Mouse (Mus musculus) Patski (cell line): ENCODE data around the gene Snd1. TPM values are rescaled to one million over a fixed set of nuclear protein-coding genes. Genes with fewer than 3 reads are reported as not detected.

Experiments
- ATAC-seq: fragments of 100-300 bp; one replicate; pipeline ENCODE4 v1.8.0; 2021
- CTCF ChIA-PET: fragments of 350-600 bp; sonication (Branson Sonifier 250); formaldehyde crosslinking; loops from one replicate; lab custom pipeline; 2022; ENCODE audit warnings: inconsistent platforms; lab: Charles Lee
- POLR2A ChIA-PET: fragments of 350-600 bp; sonication (Branson Sonifier 250); formaldehyde crosslinking; loops from one replicate; lab custom pipeline; 2022; ENCODE audit warnings: antibody characterized with exemption, inconsistent platforms; lab: Charles Lee
- DNase-seq: peaks from one replicate; pipeline ENCODE4 v3.0.0-alpha.2; 2011; ENCODE audit warnings: low read depth, low spot score
- H3K27me3 ChIP-seq: fragments of 371-371 bp; one replicate; pipeline ENCODE4 v1.5.1; 2021
- CTCF ChIP-seq: fragments of 100-300 bp; IDR thresholded peaks from one replicate; pipeline ENCODE4 v1.5.1; 2021
- in situ Hi-C: fragments of 300-500 bp; cut with MboI; formaldehyde crosslinking; loops from 3 replicates; pipeline ENCODE4 v1.11.1; 2018; ENCODE audit warnings: low pct_unique_long_range_greater_than_20kb, mixed read lengths
- polyA plus RNA-seq: library from polyadenylated mRNA; unstranded; gene quantifications from one replicate; pipeline ENCODE4 v1.2.3, GENCODE M21; 2021

Snd1 gene
- polyA plus RNA-seq, 1 experiment from 2014 or later = 107 TPM

GRCm38 (mm10) chr6:28609291-28609690 lies 134.4 kb downstream of the Snd1 start:
- ChIA-PET POLR2A (no interaction called here), CTCF (interaction anchor here (1.1 to 1.9 kb wide), 4 partner anchors 8 to 33 kb away, joined by 3 to 6 read pairs (median 4); no protein-coding TSS in a partner anchor)
- no peak for TF ChIP-seq CTCF
- ATAC-seq = no peak
- in situ Hi-C loops = no loop called here
- DNase-seq = no peak
- no peaks in the 10 kb centered on the region for H3K27me3 ChIP-seq

DNA sequence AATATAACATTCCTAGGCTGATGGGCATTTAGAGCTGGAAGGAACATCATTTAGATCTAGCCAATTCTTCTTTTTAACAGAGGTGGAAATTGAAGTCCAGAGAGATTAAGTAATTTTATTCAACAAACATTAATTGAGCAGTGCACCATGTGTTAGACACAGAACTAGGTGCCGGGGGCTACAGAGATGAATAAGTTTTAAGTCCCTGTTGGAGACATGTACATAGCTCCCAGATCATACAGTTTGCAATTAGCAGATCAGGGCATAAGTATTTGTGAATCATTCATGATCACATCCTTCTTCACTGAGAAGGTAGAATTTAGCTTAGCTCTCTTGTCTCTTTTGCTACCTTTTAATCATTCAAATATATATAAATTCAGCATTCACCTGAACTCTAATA lies 135.2 kb downstream of the Snd1 start:
- ChIA-PET POLR2A (interaction anchor here (0.6 kb wide), 1 partner anchor 97 kb away, joined by 3 read pairs; no protein-coding TSS in a partner anchor), CTCF (interaction anchor here (1.1 to 1.9 kb wide), 4 partner anchors 9 to 34 kb away, joined by 3 to 6 read pairs (median 4); no protein-coding TSS in a partner anchor)
- ATAC-seq (no peak), DNase-seq (no peak)
- in situ Hi-C loops = no loop called here
- H3K27me3 ChIP-seq = no peaks in the 10 kb centered on the region
- no peak for TF ChIP-seq CTCF

DNA sequence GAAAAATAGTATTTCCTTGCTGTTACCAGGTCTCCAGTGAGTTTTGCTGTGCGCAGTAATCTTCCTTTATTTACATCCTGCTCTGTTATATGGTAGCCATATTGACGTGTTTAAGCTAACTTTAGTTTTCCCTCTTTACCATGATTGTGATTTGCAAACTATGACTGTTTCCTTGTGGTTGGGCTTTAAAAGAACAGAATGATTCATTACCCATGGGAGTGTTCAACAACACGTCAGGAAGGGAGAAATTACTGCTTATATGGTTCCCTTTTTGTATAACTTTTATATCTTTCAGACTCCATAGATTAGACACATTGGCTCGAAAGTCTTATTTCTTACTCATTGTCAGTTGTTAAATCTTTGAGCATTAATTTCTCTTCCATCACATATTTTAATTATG lies 138.5 kb downstream of the Snd1 start:
- POLR2A ChIA-PET = no interaction called here
- no peak for TF ChIP-seq CTCF
- no peak for DNase-seq
- no peaks in the 10 kb centered on the region for H3K27me3 ChIP-seq
- ATAC-seq = no peak
- CTCF ChIA-PET = no interaction called here
- in situ Hi-C loops = no loop called here

DNA sequence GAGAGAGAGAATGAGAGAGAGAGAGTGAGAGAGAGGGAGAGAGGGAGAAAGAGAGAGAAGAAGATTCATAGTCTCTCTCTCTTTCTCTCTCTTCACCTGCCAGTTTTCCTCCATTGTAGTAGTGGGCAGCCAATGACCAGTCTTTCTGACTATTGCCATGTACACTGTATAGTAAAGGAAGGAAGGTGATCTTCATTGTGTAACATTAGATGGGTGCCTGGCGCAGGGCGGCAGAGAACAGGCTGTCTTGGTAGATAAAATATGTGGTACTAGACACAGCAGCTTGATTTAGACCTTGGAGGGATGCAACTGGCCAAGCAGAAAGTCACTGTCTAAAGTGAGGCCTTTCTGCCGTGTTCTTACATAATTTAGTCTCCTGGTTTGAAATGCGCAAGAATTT lies 139.9 kb downstream of the Snd1 start:
- TF ChIP-seq CTCF = no peak
- DNase-seq (no peak), ATAC-seq (no peak)
- POLR2A ChIA-PET = no interaction called here
- CTCF ChIA-PET = no interaction called here
- no peaks in the 10 kb centered on the region for H3K27me3 ChIP-seq
- in situ Hi-C loops = no loop called here

DNA sequence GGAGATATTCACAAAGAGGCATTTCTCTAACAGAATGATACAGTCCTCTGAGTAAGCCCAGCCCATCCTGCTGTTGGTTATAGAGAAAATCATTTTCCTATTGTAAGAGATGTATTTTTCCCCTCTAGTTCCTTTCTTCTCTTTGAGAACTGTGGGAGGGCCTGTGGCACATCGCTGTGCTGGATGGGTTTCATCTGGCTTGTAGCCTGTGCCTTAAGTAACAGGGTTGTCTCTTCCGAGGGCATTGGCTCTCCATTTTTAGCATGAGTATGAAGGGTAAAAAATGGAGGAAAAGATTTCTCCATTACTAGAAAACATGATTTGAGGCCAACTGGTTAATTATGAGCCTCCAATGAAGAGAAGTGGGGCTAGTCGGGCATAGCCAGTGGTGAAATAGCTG lies 140.5 kb downstream of the Snd1 start:
- in situ Hi-C loops = no loop called here
- POLR2A ChIA-PET = no interaction called here

DNA sequence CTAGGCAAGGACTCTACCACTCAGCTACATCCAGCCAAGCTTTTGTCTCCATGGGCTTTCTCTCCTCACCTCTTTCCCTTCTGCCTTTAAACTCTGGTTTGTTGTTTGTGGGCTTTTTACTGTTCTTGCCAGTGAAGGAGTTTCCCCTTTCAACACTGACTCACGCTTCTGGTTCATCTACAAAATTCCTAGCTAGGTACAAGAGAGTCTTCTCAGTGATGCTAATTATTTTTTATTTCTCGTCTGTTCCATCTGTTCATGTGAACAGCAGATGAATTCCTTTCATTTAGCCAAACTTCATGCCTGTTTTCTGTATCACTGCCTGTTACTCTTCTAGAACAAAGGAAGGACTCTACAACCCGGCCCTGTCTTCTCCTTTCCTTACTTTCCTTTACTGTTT lies 141.0 kb downstream of the Snd1 start:
- ATAC-seq (no peak), DNase-seq (no peak)
- no peak for TF ChIP-seq CTCF
- POLR2A ChIA-PET = interaction anchor here (0.6 kb wide), 2 partner anchors 73 to 405 kb away, joined by 3 to 6 read pairs; no protein-coding TSS in a partner anchor
- in situ Hi-C loops = no loop called here
- H3K27me3 ChIP-seq = no peaks in the 10 kb centered on the region
- CTCF ChIA-PET = interaction anchor here (1.0 to 1.4 kb wide), 2 partner anchors 12 to 17 kb away, joined by 3 to 4 read pairs; no protein-coding TSS in a partner anchor

More for the DNA sequence above, 140.5 kb downstream of the Snd1 start:
- H3K27me3 ChIP-seq = no peaks in the 10 kb centered on the region
- no peak for ATAC-seq
- TF ChIP-seq CTCF = no peak
- CTCF ChIA-PET = interaction anchor here (1.4 kb wide), 1 partner anchor 13 kb away, joined by 4 read pairs; no protein-coding TSS in a partner anchor
- no peak for DNase-seq

GRCm38 (mm10) chr6:28618299-28618698 lies 143.4 kb downstream of the Snd1 start:
- no peak for TF ChIP-seq CTCF
- in situ Hi-C loops = no loop called here
- no peaks in the 10 kb centered on the region for H3K27me3 ChIP-seq
- DNase-seq (no peak), ATAC-seq (no peak)
- ChIA-PET POLR2A (no interaction called here), CTCF (interaction anchor here (1.3 to 1.7 kb wide), 2 partner anchors 9 to 31 kb away, joined by 3 to 5 read pairs; no protein-coding TSS in a partner anchor)

- CTCF ChIA-PET = interaction anchor here (1.7 kb wide), 1 partner anchor 9 kb away, joined by 5 read pairs; no protein-coding TSS in a partner anchor
- DNase-seq (no peak), ATAC-seq (no peak)
- TF ChIP-seq CTCF = no peak
- H3K27me3 ChIP-seq = no peaks in the 10 kb centered on the region
- POLR2A ChIA-PET = no interaction called here
- in situ Hi-C loops = no loop called here
Observed at GRCm38 (mm10) chr6:28618751-28619153, 143.8 kb downstream of the Snd1 start.

GRCm38 (mm10) chr6:28621431-28621830 lies 146.5 kb downstream of the Snd1 start:
- H3K27me3 ChIP-seq = no peaks in the 10 kb centered on the region
- TF ChIP-seq CTCF = no peak
- ATAC-seq = no peak
- CTCF ChIA-PET = interaction anchor here (1.7 to 1.8 kb wide), 2 partner anchors 11 to 25 kb away, joined by 4 to 6 read pairs; no protein-coding TSS in a partner anchor
- POLR2A ChIA-PET = no interaction called here
- no peak for DNase-seq
- in situ Hi-C loops = no loop called here

DNA sequence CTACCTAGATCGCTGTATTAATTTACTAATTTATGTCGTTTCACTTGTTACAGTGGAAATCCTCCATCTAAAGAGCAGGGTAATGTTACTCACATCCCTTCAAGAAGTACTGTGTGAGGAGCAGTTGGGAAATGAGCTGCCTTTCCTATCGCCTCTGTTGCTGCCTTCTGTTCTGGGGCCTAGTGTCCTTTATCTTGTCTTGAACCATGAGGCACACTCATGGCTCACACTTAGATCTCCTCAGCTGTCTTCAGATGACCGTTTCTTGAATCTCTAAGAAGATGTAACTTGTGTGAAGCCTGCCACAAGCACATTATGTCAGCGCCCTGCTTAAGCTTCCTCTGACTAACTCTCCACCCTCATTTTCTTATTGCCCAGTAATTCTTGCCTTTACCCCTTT lies 147.0 kb downstream of the Snd1 start:
- ChIA-PET POLR2A (no interaction called here), CTCF (interaction anchor here (1.7 to 1.8 kb wide), 2 partner anchors 12 to 26 kb away, joined by 4 to 6 read pairs; no protein-coding TSS in a partner anchor)
- no peaks in the 10 kb centered on the region for H3K27me3 ChIP-seq
- no peak for ATAC-seq
- DNase-seq = no peak
- no peak for TF ChIP-seq CTCF
- in situ Hi-C loops = no loop called here

DNA sequence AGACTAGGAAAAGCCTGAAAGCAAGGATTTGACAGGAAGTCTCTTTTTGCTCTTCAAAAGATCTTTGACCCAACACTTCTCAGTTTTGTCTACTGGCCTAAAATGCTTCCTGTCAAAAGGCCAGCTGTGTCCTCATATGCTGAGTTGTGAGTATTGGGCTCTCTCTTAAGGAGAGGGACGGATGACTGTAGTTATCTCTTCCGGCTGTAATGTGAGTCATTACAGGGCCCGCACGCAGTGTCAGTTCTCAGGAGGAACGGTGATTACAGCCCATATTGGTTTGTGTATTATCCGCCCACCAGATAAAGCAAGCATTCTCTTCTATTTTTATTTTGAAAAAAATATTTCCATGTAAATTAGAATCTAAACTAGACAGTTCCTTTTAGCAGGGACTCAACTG lies 147.6 kb downstream of the Snd1 start:
- ATAC-seq (no peak), DNase-seq (no peak)
- TF ChIP-seq CTCF = no peak
- H3K27me3 ChIP-seq = no peaks in the 10 kb centered on the region
- POLR2A ChIA-PET = no interaction called here
- CTCF ChIA-PET = interaction anchor here (1.7 to 1.8 kb wide), 2 partner anchors 12 to 26 kb away, joined by 4 to 6 read pairs; no protein-coding TSS in a partner anchor
- in situ Hi-C loops = no loop called here
